Mouse (Mus musculus) liver, embryonic 16.5 days (tissue): ENCODE results near the gene Kif5c. TPM values are rescaled to one million over a fixed set of nuclear protein-coding genes. Genes with fewer than 3 reads are reported as not detected.

Experiments
- ATAC-seq: fragments of 200-750 bp; cut with Nextera tagmentation; 2 replicates; pipeline ENCODE4 v1.8.0; 2017; ENCODE audit warnings: low read depth, mild to moderate bottlenecking, moderate number of reproducible peaks, moderate library complexity
- H3K27ac ChIP-seq: fragments of 300-500 bp; sonication (generic); 2 replicates; pipeline ENCODE4 v1.5.1; 2014; ENCODE audit warnings: mild to moderate bottlenecking, low read length
- H3K27me3 ChIP-seq: fragments of 300-500 bp; sonication (generic); 2 replicates; pipeline ENCODE4 v1.6.1; 2014; ENCODE audit warnings: low read depth, low read length, mixed read lengths; ENCODE audit not compliant: control insufficient read depth, insufficient read depth
- H3K36me3 ChIP-seq: fragments of 300-500 bp; sonication (generic); 2 replicates; pipeline ENCODE4 v1.6.1; 2014; ENCODE audit warnings: mild to moderate bottlenecking; ENCODE audit not compliant: control insufficient read depth, insufficient read depth
- H3K4me1 ChIP-seq: fragments of 300-500 bp; sonication (generic); 2 replicates; pipeline ENCODE4 v1.6.1; 2014; ENCODE audit warnings: low read depth, low read length, mixed read lengths; ENCODE audit not compliant: control insufficient read depth
- H3K4me2 ChIP-seq: fragments of 300-500 bp; sonication (generic); 2 replicates; pipeline ENCODE4 v1.6.1; 2014; ENCODE audit warnings: low read depth, low read length, mixed read lengths
- H3K4me3 ChIP-seq: fragments of 300-500 bp; sonication (generic); 2 replicates; pipeline ENCODE4 v1.5.1; 2014; ENCODE audit warnings: low read depth, mild to moderate bottlenecking, low read length
- H3K9ac ChIP-seq: fragments of 300-500 bp; sonication (generic); 2 replicates; pipeline ENCODE4 v1.6.1; 2014; ENCODE audit warnings: low read depth, low read length
- H3K9me3 ChIP-seq: fragments of 300-500 bp; sonication (generic); replicated peaks from 2 replicates; pipeline ENCODE4 v1.6.1; 2016; ENCODE audit warnings: low read length; ENCODE audit not compliant: control insufficient read depth
- WGBS: fragments of 180-500 bp; shearing (Covaris S2); extraction: QIAGEN DNeasy Blood & Tissue Kit; methylation state at CpG from one replicate; pipeline ENCODE4 v1.1.7; 2014; ENCODE audit not compliant: insufficient replicate concordance; 5-methylcytosine and 5-hydroxymethylcytosine counted together
- polyA plus RNA-seq: library from polyadenylated mRNA; unstranded; fragments of >200 nt; fragmentation: Nextera tagmentation; extraction: Ambion mirVana; gene quantifications from 2 replicates; pipeline ENCODE4 v1.2.1, GENCODE M21; 2015

The Kif5c gene
- polyA plus RNA-seq, 1 experiment from 2014 or later = 0.09 TPM

- 44% methylated on average over 3 of the region's 3 CpGs for WGBS
- Histone ChIP-seq H3K9me3 (no peaks in the 10 kb centered on the region), H3K27me3 (peaks cover 35% of the 10 kb centered on the region)
Measured at GRCm38 (mm10) chr2:49616765-49617164, 2.3 kb upstream of the Kif5c start.

GRCm38 (mm10) chr2:49619719-49620522, 823 bp downstream of the Kif5c start:
- Histone ChIP-seq H3K9ac (no peak overlapping the region), H3K4me3 (peak overlapping the region; percentile 52), H3K27ac (no peak overlapping the region), H3K9me3 (no peaks in the 10 kb centered on the region), H3K36me3 (no peaks in the 10 kb centered on the region), H3K4me2 (peak overlapping the region; percentile 67), H3K27me3 (peaks cover 35% of the 10 kb centered on the region), H3K4me1 (peaks cover 4% of the 10 kb centered on the region)
- ATAC-seq = no peak
- 4% methylated on average over 33 of the region's 33 CpGs for WGBS

More at GRCm38 (mm10) chr2:49616765-49617164, 2.3 kb upstream of the Kif5c start:
- Histone ChIP-seq H3K4me3 (no peak overlapping the region), H3K27ac (no peak overlapping the region), H3K4me1 (peaks cover 4% of the 10 kb centered on the region), H3K4me2 (no peak overlapping the region), H3K36me3 (no peaks in the 10 kb centered on the region), H3K9ac (no peak overlapping the region)
- no peak for ATAC-seq

GRCm38 (mm10) chr2:49620626-49621117, 1.6 kb downstream of the Kif5c start:
- WGBS = 18% methylated on average over 14 of the region's 14 CpGs
- Histone ChIP-seq H3K27me3 (peaks cover 35% of the 10 kb centered on the region), H3K4me2 (no peak overlapping the region)

GRCm38 (mm10) chr2:49621234-49621633, 2.1 kb downstream of the Kif5c start:
- Histone ChIP-seq H3K9ac (no peak overlapping the region), H3K4me1 (peaks cover 4% of the 10 kb centered on the region)
- 52% methylated on average over 1 of the region's 1 CpGs for WGBS

More at GRCm38 (mm10) chr2:49620626-49621117, 1.6 kb downstream of the Kif5c start:
- H3K36me3 ChIP-seq = no peaks in the 10 kb centered on the region
- no peak overlapping the region for H3K27ac ChIP-seq
- H3K4me3 ChIP-seq = no peak overlapping the region
- no peak overlapping the region for H3K9ac ChIP-seq
- no peaks in the 10 kb centered on the region for H3K9me3 ChIP-seq
- H3K4me1 ChIP-seq = peaks cover 4% of the 10 kb centered on the region
- ATAC-seq = no peak

GRCm38 (mm10) chr2:49625581-49625980, 6.5 kb downstream of the Kif5c start:
- Histone ChIP-seq H3K36me3 (no peaks in the 10 kb centered on the region), H3K9me3 (no peaks in the 10 kb centered on the region), H3K9ac (no peak overlapping the region), H3K4me3 (no peak overlapping the region), H3K27me3 (peaks cover 9% of the 10 kb centered on the region), H3K27ac (no peak overlapping the region), H3K4me2 (no peak overlapping the region), H3K4me1 (no peaks in the 10 kb centered on the region)
- 72% methylated on average over 1 of the region's 1 CpGs for WGBS
- ATAC-seq = no peak

More at GRCm38 (mm10) chr2:49621234-49621633, 2.1 kb downstream of the Kif5c start:
- no peak overlapping the region for H3K4me3 ChIP-seq
- H3K9me3 ChIP-seq = no peaks in the 10 kb centered on the region
- no peak for ATAC-seq
- H3K27ac ChIP-seq = no peak overlapping the region
- H3K4me2 ChIP-seq = no peak overlapping the region
- no peaks in the 10 kb centered on the region for H3K36me3 ChIP-seq
- H3K27me3 ChIP-seq = peaks cover 35% of the 10 kb centered on the region

GRCm38 (mm10) chr2:49627611-49628010, 8.5 kb downstream of the Kif5c start:
- H3K9me3 ChIP-seq = no peaks in the 10 kb centered on the region
- H3K9ac ChIP-seq = no peak overlapping the region
- H3K4me3 ChIP-seq = no peak overlapping the region
- no peak overlapping the region for H3K27ac ChIP-seq
- 71% methylated on average over 7 of the region's 7 CpGs for WGBS
- no peaks in the 10 kb centered on the region for H3K27me3 ChIP-seq
- ATAC-seq = no peak
- no peaks in the 10 kb centered on the region for H3K4me1 ChIP-seq
- H3K36me3 ChIP-seq = no peaks in the 10 kb centered on the region
- H3K4me2 ChIP-seq = no peak overlapping the region

- H3K9ac ChIP-seq = no peak overlapping the region
- no peaks in the 10 kb centered on the region for H3K27me3 ChIP-seq
- no peaks in the 10 kb centered on the region for H3K36me3 ChIP-seq
- H3K4me1 ChIP-seq = no peaks in the 10 kb centered on the region
- no peak overlapping the region for H3K4me2 ChIP-seq
- H3K9me3 ChIP-seq = no peaks in the 10 kb centered on the region
- no peak overlapping the region for H3K27ac ChIP-seq
- WGBS = 55% methylated on average over 6 of the region's 6 CpGs
- no peak for ATAC-seq
- no peak overlapping the region for H3K4me3 ChIP-seq
Measured at GRCm38 (mm10) chr2:49628094-49628705, 9.1 kb downstream of the Kif5c start.

GRCm38 (mm10) chr2:49629181-49629580, 10.1 kb downstream of the Kif5c start:
- 72% methylated on average over 12 of the region's 12 CpGs for WGBS

GRCm38 (mm10) chr2:49630636-49631035, 11.5 kb downstream of the Kif5c start:
- WGBS = 63% methylated on average over 6 of the region's 6 CpGs
- no peak for ATAC-seq
- Histone ChIP-seq H3K27ac (no peak overlapping the region), H3K9ac (no peak overlapping the region), H3K4me1 (no peaks in the 10 kb centered on the region), H3K36me3 (no peaks in the 10 kb centered on the region), H3K4me3 (no peak overlapping the region), H3K27me3 (no peaks in the 10 kb centered on the region), H3K4me2 (no peak overlapping the region), H3K9me3 (no peaks in the 10 kb centered on the region)

More at GRCm38 (mm10) chr2:49629181-49629580, 10.1 kb downstream of the Kif5c start:
- Histone ChIP-seq H3K9ac (no peak overlapping the region), H3K9me3 (no peaks in the 10 kb centered on the region), H3K27ac (no peak overlapping the region), H3K27me3 (no peaks in the 10 kb centered on the region), H3K4me2 (no peak overlapping the region), H3K36me3 (no peaks in the 10 kb centered on the region), H3K4me1 (no peaks in the 10 kb centered on the region), H3K4me3 (no peak overlapping the region)
- no peak for ATAC-seq
